Mouse (Mus musculus) neural tube, embryonic 11.5 days (tissue): ENCODE measurements around the gene Fbxo42. TPM values are rescaled to one million over a fixed set of nuclear protein-coding genes. Genes with fewer than 3 reads are reported as not detected.

Experiments used
- ATAC-seq: fragments of 200-750 bp; cut with Nextera tagmentation; 2 replicates; pipeline ENCODE4 v1.8.0; 2017; ENCODE audit warnings: moderate number of reproducible peaks, mild to moderate bottlenecking, moderate TSS enrichment, moderate library complexity; ENCODE audit not compliant: insufficient read depth, low FRiP score, low TSS enrichment
- DNase-seq: peaks from one replicate; pipeline ENCODE4 v3.0.0-alpha.2; 2015; ENCODE audit warnings: low spot score
- H3K27ac ChIP-seq: fragments of 300-500 bp; sonication (generic); 2 replicates; pipeline ENCODE4 v1.5.1; 2014; ENCODE audit warnings: low read depth, mild to moderate bottlenecking, low read length
- H3K27me3 ChIP-seq: fragments of 300-500 bp; sonication (generic); 2 replicates; pipeline ENCODE4 v1.6.1; 2014; ENCODE audit warnings: mild to moderate bottlenecking, low read length, mixed read lengths; ENCODE audit not compliant: control insufficient read depth, insufficient read depth
- H3K36me3 ChIP-seq: fragments of 300-500 bp; sonication (generic); 2 replicates; pipeline ENCODE4 v1.6.1; 2014; ENCODE audit warnings: mild to moderate bottlenecking, low read length, moderate library complexity, mixed read lengths; ENCODE audit not compliant: control insufficient read depth, insufficient read depth
- H3K4me1 ChIP-seq: fragments of 300-500 bp; sonication (generic); 2 replicates; pipeline ENCODE4 v1.6.1; 2014; ENCODE audit warnings: low read length, mixed read lengths; ENCODE audit not compliant: control insufficient read depth, insufficient read depth
- H3K4me2 ChIP-seq: fragments of 300-500 bp; sonication (generic); 2 replicates; pipeline ENCODE4 v1.6.1; 2014; ENCODE audit warnings: low read depth, mild to moderate bottlenecking, moderate library complexity
- H3K4me3 ChIP-seq: fragments of 300-500 bp; sonication (generic); 2 replicates; pipeline ENCODE4 v1.5.1; 2014; ENCODE audit warnings: low read depth, low read length
- H3K9ac ChIP-seq: fragments of 300-500 bp; sonication (generic); 2 replicates; pipeline ENCODE4 v1.6.1; 2014; ENCODE audit warnings: mild to moderate bottlenecking, low read length
- H3K9me3 ChIP-seq: fragments of 300-500 bp; sonication (generic); 2 replicates; pipeline ENCODE4 v1.6.1; 2016; ENCODE audit warnings: low read length; ENCODE audit not compliant: control insufficient read depth
- WGBS: fragments of 180-500 bp; shearing (Covaris S2); extraction: QIAGEN DNeasy Blood & Tissue Kit; methylation state at CpG from one replicate; pipeline ENCODE4 v1.1.7; 2014; 5-methylcytosine and 5-hydroxymethylcytosine counted together
- polyA plus RNA-seq: library from polyadenylated mRNA; unstranded; fragments of >200 nt; fragmentation: Nextera tagmentation; extraction: Ambion mirVana; gene quantifications from 2 replicates; pipeline ENCODE4 v1.2.1, GENCODE M21; 2014

Gene Fbxo42
- polyA plus RNA-seq, 1 experiment from 2014 or later: 29.3 TPM

- Histone ChIP-seq H3K9ac (no peak overlapping the region), H3K36me3 (no peaks in the 10 kb centered on the region), H3K9me3 (no peaks in the 10 kb centered on the region), H3K27me3 (peaks cover 20% of the 10 kb centered on the region), H3K4me1 (peaks cover 7% of the 10 kb centered on the region; the same call in 1 of the 2 replicates), H3K27ac (no peak overlapping the region), H3K4me2 (no peak overlapping the region), H3K4me3 (no peak overlapping the region)
- WGBS: 78% methylated on average over 2 of the region's 2 CpGs
- ATAC-seq (no peak), DNase-seq (no peak)
These were observed 104.9 kb downstream of the Fbxo42 start for GRCm38 (mm10) chr4:141252641-141253040.

Other genes starting within 250 kb of the Fbxo42 start
- gene Padi2, start 241.6 kb upstream of the Fbxo42 start, polyA plus RNA-seq: 1.1 and 1.7 TPM in 2 replicates
- 408 and 418 TPM in 2 replicates for gene Sdhb, start 186.7 kb upstream of the Fbxo42 start, polyA plus RNA-seq
- gene Atp13a2, start 161.0 kb upstream of the Fbxo42 start, polyA plus RNA-seq: 58.7 and 59.7 TPM in 2 replicates
- gene Mfap2, start 137.5 kb upstream of the Fbxo42 start, polyA plus RNA-seq: 279 and 295 TPM in 2 replicates
- gene Crocc, start 87.4 kb upstream of the Fbxo42 start, polyA plus RNA-seq: 7.9 and 10.3 TPM in 2 replicates
- 47.7 and 53.0 TPM in 2 replicates for gene Necap2, start 69.6 kb upstream of the Fbxo42 start, polyA plus RNA-seq
- not detected in 2 replicates for gene Spata21, start 59.6 kb upstream of the Fbxo42 start, polyA plus RNA-seq
- 30.7 and 32.1 TPM in 2 replicates for gene Szrd1, start 8.1 kb upstream of the Fbxo42 start, polyA plus RNA-seq
- gene Rsg1, start 66.0 kb downstream of the Fbxo42 start, polyA plus RNA-seq: 5.4 and 6.5 TPM in 2 replicates
- 1.2 and 2.3 TPM in 2 replicates for gene Arhgef19, start 91.6 kb downstream of the Fbxo42 start, polyA plus RNA-seq
- gene Epha2, start 153.3 kb downstream of the Fbxo42 start, polyA plus RNA-seq: 1.6 and 2.5 TPM in 2 replicates
- 0.34 and 0.85 TPM in 2 replicates for gene Fam131c, start 220.3 kb downstream of the Fbxo42 start, polyA plus RNA-seq